Comparison of ENCODE assay signal across 8 mouse cellular contexts in genomic region chr13:42095826-42096515, GRCm38 (mm10). TPM values are rescaled to one million over a fixed set of nuclear protein-coding genes. Genes with fewer than 3 reads are reported as not detected.
DNase-seq lines count a peak whose midpoint lies in the region; ATAC-seq lines count a peak whose summit lies in the region.
"Had no signal": no experiment of that assay in that cellular context is flagged by ENCODE, and none has a peak within 500 bp of the region (broad histone marks: within the 10 kb centered on the region; RNA-seq: fewer than 3 reads in every experiment).

No protein-coding gene starts in this region.

- H3K27ac ChIP-seq in midbrain, embryonic 13.5 days = no peak overlapping the region; the same call in 1 of the 2 replicates
- H3K27ac ChIP-seq in midbrain, embryonic 15.5 days = no peak overlapping the region
- no peak overlapping the region; the same call in 1 of the 2 replicates for H3K27ac ChIP-seq in forebrain, embryonic 14.5 days (ENCODE audit: low read depth, low read length)
- H3K27ac ChIP-seq: forebrain, embryonic 13.5 days had no signal

- H3K9me3 ChIP-seq in midbrain, embryonic 13.5 days = no peaks in the 10 kb centered on the region
- no peaks in the 10 kb centered on the region for H3K9me3 ChIP-seq in midbrain, embryonic 15.5 days
- H3K9me3 ChIP-seq in forebrain, embryonic 14.5 days (replicated peaks; ENCODE audit: control insufficient read depth, low read length) = no peaks in the 10 kb centered on the region
- H3K9me3 ChIP-seq: forebrain, embryonic 13.5 days had no signal

- no peak overlapping the region for H3K4me3 ChIP-seq in midbrain, embryonic 13.5 days (replicated peaks)
- H3K4me3 ChIP-seq in midbrain, embryonic 15.5 days = no peak overlapping the region
- no peak overlapping the region for H3K4me3 ChIP-seq in forebrain, embryonic 14.5 days (ENCODE audit: low read depth, low read length)
- H3K4me3 ChIP-seq: forebrain, embryonic 13.5 days had no signal

- DNase-seq in thymus, postnatal 25 days = peak; percentile 76
- DNase-seq in embryo, embryonic 10.5 days (ENCODE audit: low spot score) = no peak
- DNase-seq in forebrain, embryonic 14.5 days (ENCODE audit: low spot score) = no peak

- ATAC-seq in midbrain, embryonic 13.5 days = no peak
- no peak for ATAC-seq in midbrain, embryonic 15.5 days (replicated peaks)
- peak; percentile 51; the same call in 1 of the 2 replicates for ATAC-seq in erythroid progenitor cell, adult 5-6 weeks (replicated peaks; ENCODE audit: low FRiP score, poor library complexity, severe bottlenecking)
- ATAC-seq in megakaryocyte, adult 5-6 weeks (ENCODE audit: poor library complexity, severe bottlenecking) = peak; percentile 79
- no peak for ATAC-seq in forebrain, embryonic 14.5 days
- ATAC-seq: forebrain, embryonic 13.5 days had no signal

- H3K27me3 ChIP-seq in midbrain, embryonic 13.5 days = no peaks in the 10 kb centered on the region
- H3K27me3 ChIP-seq in midbrain, embryonic 15.5 days (replicated peaks) = no peaks in the 10 kb centered on the region
- no peaks in the 10 kb centered on the region for H3K27me3 ChIP-seq in forebrain, embryonic 14.5 days (replicated peaks; ENCODE audit: control insufficient read depth, insufficient read depth, low read length)
- H3K27me3 ChIP-seq: forebrain, embryonic 13.5 days had no signal

- 80% methylated on average over 10 of the region's 10 CpGs for WGBS in midbrain, embryonic 13.5 days
- 68% methylated on average over 10 of the region's 10 CpGs for WGBS in midbrain, embryonic 15.5 days
- 87% methylated on average over 10 of the region's 10 CpGs for WGBS in forebrain, embryonic 14.5 days

- H3K36me3 ChIP-seq in midbrain, embryonic 13.5 days = peaks cover 7% of the 10 kb centered on the region; the same call in 1 of the 2 replicates
- no peaks in the 10 kb centered on the region for H3K36me3 ChIP-seq in midbrain, embryonic 15.5 days (replicated peaks)
- H3K36me3 ChIP-seq in forebrain, embryonic 14.5 days (ENCODE audit: control insufficient read depth, insufficient read depth, low read length) = no peaks in the 10 kb centered on the region

- 0 out of 2 replicates have a peak overlapping the region, but pooled peaks have one; percentile 14 for H3K9ac ChIP-seq in midbrain, embryonic 13.5 days (replicated peaks)
- no peak overlapping the region for H3K9ac ChIP-seq in midbrain, embryonic 15.5 days
- H3K9ac ChIP-seq in forebrain, embryonic 14.5 days (ENCODE audit: low read length) = no peak overlapping the region
- H3K9ac ChIP-seq: forebrain, embryonic 13.5 days had no signal

- H3K4me1 ChIP-seq in midbrain, embryonic 13.5 days (replicated peaks) = peaks cover 35% of the 10 kb centered on the region
- peaks cover 23% of the 10 kb centered on the region for H3K4me1 ChIP-seq in midbrain, embryonic 15.5 days
- H3K4me1 ChIP-seq in forebrain, embryonic 14.5 days (ENCODE audit: control insufficient read depth, insufficient read depth, low read length) = peaks cover 2% of the 10 kb centered on the region; the same call in 1 of the 2 replicates

- no peak overlapping the region for H3K4me2 ChIP-seq in midbrain, embryonic 13.5 days (replicated peaks)
- no peak overlapping the region for H3K4me2 ChIP-seq in midbrain, embryonic 15.5 days
- no peak overlapping the region for H3K4me2 ChIP-seq in forebrain, embryonic 14.5 days (ENCODE audit: low read length)
- H3K4me2 ChIP-seq: forebrain, embryonic 13.5 days had no signal

RNA-seq across cellular contexts. Expression of gene Hivep1, which starts 44.1 kb away (rescaled TPM):
- polyA plus RNA-seq in midbrain, embryonic 13.5 days (2015; fragmentation: Nextera tagmentation; extraction: Ambion mirVana) = 18.7 and 20.5 TPM in 2 replicates
- polyA plus RNA-seq in midbrain, embryonic 15.5 days (2015; fragmentation: Nextera tagmentation; extraction: Ambion mirVana) = 17.3 and 18.2 TPM in 2 replicates
- total RNA-seq in erythroid progenitor cell, adult 5-6 weeks (2015; ENCODE audit: low replicate concordance) = 28.1 and 65.0 TPM in 2 replicates
- total RNA-seq in erythroid progenitor cell, adult 5-6 weeks (2017; ENCODE audit: low replicate concordance) = 8.9 and 22.3 TPM in 2 replicates
- total RNA-seq in megakaryocyte, adult 5-6 weeks (2015) = 35.4 and 50.6 TPM in 2 replicates
- total RNA-seq in megakaryocyte, adult 5-6 weeks (2017) = 8.0 and 16.3 TPM in 2 replicates
- 12.0 and 16.0 TPM in 2 replicates for polyA plus RNA-seq in forebrain, embryonic 14.5 days (2014; fragmentation: Nextera tagmentation; extraction: Ambion mirVana)

Comparison
In these comparisons a context has a peak if more than half of its experiments do, and no peak if none do; other contexts are left out.
1. ATAC-seq: peak in erythroid progenitor cell, adult 5-6 weeks (single experiment) and megakaryocyte, adult 5-6 weeks (single experiment); none in midbrain, embryonic 13.5 days (single experiment), midbrain, embryonic 15.5 days (single experiment) and forebrain, embryonic 14.5 days (single experiment).